Mouse (Mus musculus) intestine, embryonic 14.5 days (tissue): Measurements from ENCODE around the gene Fkbp10. TPM values are rescaled to one million over a fixed set of nuclear protein-coding genes. Genes with fewer than 3 reads are reported as not detected.

Experiments
- ATAC-seq: fragments of 200-750 bp; cut with Nextera tagmentation; replicated peaks from 2 replicates; pipeline ENCODE4 v1.8.0; 2017; ENCODE audit warnings: low read depth, moderate number of reproducible peaks, moderate TSS enrichment, moderate library complexity; ENCODE audit not compliant: low FRiP score, low TSS enrichment
- DNase-seq: peaks from one replicate; pipeline ENCODE4 v3.0.0-alpha.2; 2018; ENCODE audit warnings: low spot score
- H3K27ac ChIP-seq: fragments of 300-500 bp; sonication (generic); 2 replicates; pipeline ENCODE4 v1.5.1; 2014; ENCODE audit warnings: low read depth, mild to moderate bottlenecking, control low read depth
- H3K27me3 ChIP-seq: fragments of 300-500 bp; sonication (generic); replicated peaks from 2 replicates; pipeline ENCODE4 v1.6.1; 2014; ENCODE audit warnings: low read length, control low read depth; ENCODE audit not compliant: control insufficient read depth, insufficient read depth
- H3K36me3 ChIP-seq: fragments of 300-500 bp; sonication (generic); 2 replicates; pipeline ENCODE4 v1.6.1; 2014; ENCODE audit warnings: low read length, control low read depth; ENCODE audit not compliant: control insufficient read depth, insufficient read depth
- H3K4me1 ChIP-seq: fragments of 300-500 bp; sonication (generic); replicated peaks from 2 replicates; pipeline ENCODE4 v1.6.1; 2014; ENCODE audit warnings: low read length, control low read depth, mixed read lengths; ENCODE audit not compliant: control insufficient read depth, insufficient read depth
- H3K4me2 ChIP-seq: fragments of 300-500 bp; sonication (generic); 2 replicates; pipeline ENCODE4 v1.6.1; 2014; ENCODE audit warnings: low read length
- H3K4me3 ChIP-seq: fragments of 300-500 bp; sonication (generic); 2 replicates; pipeline ENCODE4 v1.5.1; 2014; ENCODE audit warnings: low read depth, low read length, control low read depth, mixed read lengths
- H3K9ac ChIP-seq: fragments of 300-500 bp; sonication (generic); 2 replicates; pipeline ENCODE4 v1.6.1; 2014; ENCODE audit warnings: mild to moderate bottlenecking, low read length
- H3K9me3 ChIP-seq: fragments of 300-500 bp; sonication (generic); 2 replicates; pipeline ENCODE4 v1.6.1; 2016; ENCODE audit warnings: low read length, control low read depth; ENCODE audit not compliant: control insufficient read depth
- WGBS: fragments of 180-500 bp; shearing (Covaris S2); extraction: QIAGEN DNeasy Blood & Tissue Kit; methylation state at CpG from one replicate; pipeline ENCODE4 v1.1.7; 2014; 5-methylcytosine and 5-hydroxymethylcytosine counted together
- polyA plus RNA-seq: library from polyadenylated mRNA; unstranded; fragments of >200 nt; fragmentation: Nextera tagmentation; extraction: Ambion mirVana; gene quantifications from 2 replicates; pipeline ENCODE4 v1.2.1, GENCODE M21; 2014

Fkbp10 gene
- polyA plus RNA-seq, 1 experiment from 2014 or later: 86.2 TPM

DNA sequence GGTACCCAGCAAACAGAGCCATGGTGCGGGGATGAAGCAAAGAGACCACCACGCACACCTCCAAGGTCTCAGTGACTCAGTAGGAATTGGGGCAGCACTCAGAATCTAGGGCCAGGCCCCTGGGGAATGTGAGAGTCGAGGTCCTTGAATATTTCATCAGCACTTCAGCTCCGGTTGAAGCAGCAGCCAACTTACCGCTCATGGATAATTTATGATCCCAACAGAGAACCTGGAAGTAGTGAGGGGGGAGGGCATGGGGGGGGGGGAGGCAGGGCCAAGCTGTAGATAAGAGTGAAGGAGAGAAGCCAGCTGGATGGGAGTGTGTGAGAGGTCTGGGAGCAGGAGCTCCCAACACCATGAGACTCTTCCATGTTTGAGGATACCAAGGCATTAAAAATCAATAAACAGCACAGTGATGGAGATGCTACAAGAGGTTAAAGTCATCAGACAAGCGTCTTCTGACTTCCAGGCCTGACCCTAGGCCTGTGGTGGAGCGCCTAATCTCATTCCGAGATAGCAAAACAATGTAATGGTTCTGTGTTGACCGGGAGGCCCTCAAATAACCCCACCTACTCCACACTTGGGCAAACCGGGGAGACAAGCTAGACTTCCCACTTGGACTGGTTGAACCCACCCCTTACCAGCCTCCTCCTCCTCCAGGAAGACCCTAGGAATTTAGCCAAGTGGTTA, 11.9 kb upstream of the Fkbp10 start:
- Histone ChIP-seq H3K4me1 (peaks cover 21% of the 10 kb centered on the region; the same call in 1 of the 2 replicates), H3K27ac (peak overlapping the region; percentile 27), H3K9me3 (no peaks in the 10 kb centered on the region), H3K4me3 (no peak overlapping the region), H3K36me3 (0 out of 2 replicates have a peak, but pooled peaks cover under 1% of the 10 kb centered on the region), H3K9ac (no peak overlapping the region), H3K4me2 (no peak overlapping the region), H3K27me3 (no peaks in the 10 kb centered on the region)
- no peak for DNase-seq
- ATAC-seq: no peak
- WGBS: 44% methylated on average over 10 of the region's 10 CpGs

DNA sequence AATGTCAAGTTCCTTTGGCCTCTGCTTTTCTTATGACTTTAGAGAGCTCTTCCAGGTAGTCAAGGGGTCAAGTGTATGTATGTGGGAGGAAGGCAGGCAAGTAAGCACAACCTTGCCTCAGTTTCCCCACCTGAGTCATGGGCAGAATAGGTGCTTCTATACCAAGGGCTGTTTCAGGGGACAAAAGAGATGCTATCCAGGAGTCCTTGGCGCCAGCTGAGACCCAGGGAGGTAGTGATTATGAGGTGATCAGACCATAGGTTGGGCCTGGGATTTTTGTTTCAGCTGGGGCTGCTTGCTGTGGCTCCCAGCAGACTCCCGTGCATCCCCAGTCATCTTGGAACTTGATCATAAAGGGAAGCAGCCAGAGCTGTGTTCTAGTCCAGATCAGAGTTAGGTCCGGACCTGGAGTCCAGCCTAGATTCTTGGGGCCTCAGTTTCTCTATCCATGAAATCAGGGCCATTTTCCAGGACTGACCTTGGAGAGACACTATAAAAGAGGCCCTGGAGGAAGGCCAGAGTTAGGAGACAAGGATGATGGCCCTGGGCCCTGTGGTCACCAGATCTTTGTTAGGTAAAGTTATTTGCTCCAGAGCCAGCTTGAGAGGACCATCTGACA, 10.9 kb upstream of the Fkbp10 start:
- DNase-seq (no peak), ATAC-seq (no peak)
- Histone ChIP-seq H3K27me3 (no peaks in the 10 kb centered on the region), H3K4me2 (no peak overlapping the region), H3K9me3 (no peaks in the 10 kb centered on the region), H3K4me3 (no peak overlapping the region), H3K27ac (no peak overlapping the region), H3K36me3 (peaks cover 9% of the 10 kb centered on the region; the same call in 1 of the 2 replicates), H3K9ac (no peak overlapping the region), H3K4me1 (peaks cover 18% of the 10 kb centered on the region; the same call in 1 of the 2 replicates)
- WGBS: 93% methylated on average over 3 of the region's 3 CpGs

DNA sequence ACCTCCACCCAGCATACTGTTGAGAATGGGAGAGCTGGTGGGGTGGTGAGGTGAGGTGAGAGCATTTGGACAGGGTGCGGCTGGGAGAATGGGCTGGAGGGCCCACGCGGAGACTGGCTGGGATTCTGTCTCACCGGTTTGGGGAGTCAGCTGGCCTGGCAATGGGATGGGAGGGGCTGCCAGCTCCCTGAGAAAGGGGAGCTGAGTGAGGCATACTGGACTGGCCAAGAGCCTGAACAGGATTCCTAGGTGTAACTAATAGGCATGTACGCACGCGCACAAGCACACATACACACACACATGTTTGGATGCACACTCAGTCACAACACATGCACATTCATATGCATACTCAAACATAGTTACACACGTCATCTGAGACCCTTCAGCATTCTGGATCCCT, 9.2 kb upstream of the Fkbp10 start:
- no peak overlapping the region for H3K4me3 ChIP-seq
- H3K9me3 ChIP-seq: no peaks in the 10 kb centered on the region
- 84% methylated on average over 8 of the region's 8 CpGs for WGBS
- DNase-seq: no peak
- H3K27ac ChIP-seq: no peak overlapping the region
- no peaks in the 10 kb centered on the region for H3K27me3 ChIP-seq
- peaks cover 22% of the 10 kb centered on the region for H3K4me1 ChIP-seq
- no peak overlapping the region for H3K4me2 ChIP-seq
- peaks cover 19% of the 10 kb centered on the region for H3K36me3 ChIP-seq
- H3K9ac ChIP-seq: no peak overlapping the region
- no peak for ATAC-seq

DNA sequence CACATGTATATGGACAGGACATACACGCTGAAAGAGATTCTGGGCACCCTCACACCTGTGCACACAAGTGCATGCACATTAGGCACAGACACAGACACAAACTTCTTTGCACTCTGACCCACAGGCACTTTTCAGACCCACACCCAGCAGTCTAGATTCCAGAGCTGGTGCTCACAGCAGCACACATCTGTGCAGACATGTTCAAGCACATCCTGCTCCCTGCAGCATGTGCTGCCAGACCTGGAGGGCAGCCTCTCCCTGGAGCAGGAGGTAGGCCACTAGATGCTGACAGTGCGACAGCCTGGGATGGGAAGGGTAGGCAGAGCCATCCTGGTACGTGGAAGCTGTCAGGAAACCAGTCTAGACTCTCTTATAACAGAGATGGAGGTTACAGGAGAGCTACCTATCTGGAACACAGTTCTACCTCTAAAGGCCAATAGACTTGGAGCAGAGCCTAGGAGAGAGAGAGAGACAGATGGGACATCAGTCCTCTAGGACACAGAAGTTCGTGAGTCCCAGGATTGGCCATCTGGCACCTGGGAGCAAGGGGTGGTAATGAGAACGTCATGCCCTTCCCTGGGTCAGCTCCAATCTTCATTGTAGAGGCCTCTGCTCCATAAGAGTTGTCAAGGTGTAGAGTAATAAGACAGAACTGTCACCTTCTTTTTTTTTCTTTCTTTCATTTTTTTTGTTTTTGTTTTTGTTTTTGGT, 8.3 kb upstream of the Fkbp10 start:
- H3K9ac ChIP-seq: no peak overlapping the region
- H3K36me3 ChIP-seq: peaks cover 19% of the 10 kb centered on the region
- no peak overlapping the region for H3K27ac ChIP-seq
- H3K4me3 ChIP-seq: no peak overlapping the region
- H3K27me3 ChIP-seq: no peaks in the 10 kb centered on the region
- H3K9me3 ChIP-seq: no peaks in the 10 kb centered on the region
- WGBS: 88% methylated on average over 5 of the region's 5 CpGs
- peaks cover 27% of the 10 kb centered on the region for H3K4me1 ChIP-seq
- ATAC-seq (no peak), DNase-seq (no peak)
- H3K4me2 ChIP-seq: no peak overlapping the region

DNA sequence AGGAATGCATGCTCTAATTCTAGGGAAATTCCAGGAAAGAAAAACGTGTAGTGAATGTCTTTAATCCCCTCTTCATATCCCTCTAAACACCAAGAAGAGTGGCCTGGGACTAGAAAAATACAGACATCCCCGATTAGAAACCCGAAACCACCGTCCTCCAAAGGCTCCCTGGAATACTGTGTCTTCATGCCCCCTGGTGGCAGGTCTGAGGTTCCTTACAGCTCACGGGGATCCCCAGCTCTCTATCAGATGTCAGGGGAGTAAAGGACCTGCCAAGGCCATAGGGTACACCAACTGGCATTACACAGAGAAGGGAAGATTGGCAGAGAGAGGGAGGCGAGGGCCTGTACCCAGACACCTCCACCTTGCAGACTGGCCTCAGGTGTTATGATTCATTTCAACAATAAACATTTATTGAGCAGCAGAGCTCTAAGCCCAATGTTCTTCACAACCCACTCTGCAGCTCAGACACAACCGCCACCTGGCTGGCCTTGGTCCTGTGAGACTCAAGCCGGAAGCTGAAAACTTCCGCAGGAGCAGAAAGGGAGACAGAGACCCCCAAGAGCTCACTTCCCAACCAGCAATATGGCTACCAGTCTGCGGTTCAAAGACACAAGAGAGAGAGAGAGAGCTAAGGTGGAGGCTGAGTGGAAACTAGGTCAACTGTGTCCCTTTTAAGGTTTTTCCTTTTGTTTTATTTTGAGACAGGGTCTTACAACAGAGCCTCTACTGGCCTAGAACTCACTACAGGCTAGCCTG, 7.2 kb upstream of the Fkbp10 start:
- Histone ChIP-seq H3K4me3 (no peak overlapping the region), H3K36me3 (peaks cover 19% of the 10 kb centered on the region), H3K9me3 (no peaks in the 10 kb centered on the region), H3K27me3 (no peaks in the 10 kb centered on the region), H3K9ac (no peak overlapping the region), H3K27ac (no peak overlapping the region), H3K4me2 (no peak overlapping the region), H3K4me1 (peaks cover 25% of the 10 kb centered on the region)
- 38% methylated on average over 10 of the region's 10 CpGs for WGBS
- DNase-seq (peak; percentile 86), ATAC-seq (no peak)

DNA sequence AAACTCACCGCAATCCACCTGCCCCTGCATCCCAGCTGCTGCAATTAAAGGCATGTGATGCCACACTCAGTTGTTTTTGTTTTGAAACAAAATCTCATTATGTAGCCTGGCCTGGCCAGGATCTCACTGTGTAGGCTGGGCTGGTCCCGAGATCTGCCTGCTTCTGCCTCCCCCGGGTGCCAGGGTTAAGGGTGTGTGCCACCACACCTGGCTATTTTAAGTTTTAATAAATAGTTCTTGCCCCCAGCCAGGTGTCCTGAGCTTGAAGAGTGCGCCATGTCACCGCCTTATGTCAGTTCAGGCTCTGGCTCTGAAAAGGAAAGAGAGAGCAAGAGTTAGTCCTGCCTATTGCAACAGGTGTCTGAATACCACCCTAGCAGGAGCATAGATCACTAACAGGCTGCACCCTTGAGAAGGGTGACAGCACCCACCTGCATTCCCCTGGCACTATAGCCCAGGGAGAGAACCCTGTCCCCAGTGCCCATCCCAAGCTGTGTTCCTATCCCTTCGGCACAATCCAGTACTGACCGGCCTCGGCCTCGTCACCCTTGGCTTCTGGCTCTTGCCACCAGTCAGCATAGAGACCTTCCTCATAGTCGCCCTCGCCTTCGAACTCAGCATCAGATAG, 6.5 kb upstream of the Fkbp10 start:
- Histone ChIP-seq H3K9ac (no peak overlapping the region), H3K4me3 (no peak overlapping the region), H3K4me2 (no peak overlapping the region), H3K36me3 (peaks cover 19% of the 10 kb centered on the region), H3K27ac (no peak overlapping the region), H3K9me3 (no peaks in the 10 kb centered on the region), H3K27me3 (no peaks in the 10 kb centered on the region), H3K4me1 (peaks cover 26% of the 10 kb centered on the region)
- no peak for DNase-seq
- WGBS: 91% methylated on average over 12 of the region's 12 CpGs
- no peak for ATAC-seq

DNA sequence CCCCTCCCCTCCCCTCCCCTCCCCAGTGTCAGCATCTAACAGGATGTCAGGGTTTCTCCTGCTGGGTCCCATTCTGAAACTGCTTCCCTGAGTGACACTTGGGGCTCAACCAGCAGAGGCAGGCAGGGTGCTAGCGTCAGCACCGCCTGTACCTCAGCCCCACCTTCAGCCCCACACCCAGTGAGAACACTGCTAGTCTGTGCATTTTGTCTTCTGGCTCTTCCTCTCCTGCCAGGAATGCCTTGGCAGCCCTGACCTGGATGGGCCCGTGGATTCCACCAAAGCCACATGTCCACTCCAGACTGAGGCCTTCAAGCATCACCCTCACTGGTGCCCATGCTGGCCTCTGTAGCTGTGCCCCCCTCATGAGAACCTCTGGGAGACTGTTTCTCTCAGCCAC, 5.8 kb upstream of the Fkbp10 start:
- no peak overlapping the region for H3K4me3 ChIP-seq
- H3K36me3 ChIP-seq: peaks cover 19% of the 10 kb centered on the region
- peaks cover 26% of the 10 kb centered on the region for H3K4me1 ChIP-seq
- no peak overlapping the region for H3K4me2 ChIP-seq
- no peak overlapping the region for H3K9ac ChIP-seq
- WGBS: 86% methylated on average over 3 of the region's 3 CpGs
- ATAC-seq (no peak), DNase-seq (no peak)
- no peak overlapping the region for H3K27ac ChIP-seq
- no peaks in the 10 kb centered on the region for H3K27me3 ChIP-seq
- no peaks in the 10 kb centered on the region for H3K9me3 ChIP-seq

DNA sequence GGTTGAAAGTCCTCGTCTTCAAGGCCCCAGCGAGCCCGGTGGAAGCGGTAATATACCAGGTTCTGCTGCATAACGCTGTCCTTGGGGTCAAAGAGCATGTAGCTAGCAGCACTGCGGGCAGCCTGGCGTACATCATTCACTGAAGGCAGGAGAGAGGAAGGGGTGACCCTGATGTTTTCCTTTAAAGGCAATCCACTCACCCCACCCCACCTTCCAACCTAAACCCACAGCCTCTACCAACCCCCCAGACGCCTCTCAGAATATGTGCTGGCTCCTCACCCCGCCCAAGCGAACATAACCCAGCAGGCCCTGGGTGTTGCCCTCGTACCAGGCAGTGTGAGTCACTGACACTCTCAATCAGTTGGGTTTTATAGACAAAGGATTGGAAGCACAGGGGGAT, 3.8 kb upstream of the Fkbp10 start:
- no peaks in the 10 kb centered on the region for H3K27me3 ChIP-seq
- WGBS: 33% methylated on average over 11 of the region's 11 CpGs
- peak overlapping the region; percentile 63 for H3K4me2 ChIP-seq
- DNase-seq: no peak
- no peaks in the 10 kb centered on the region for H3K9me3 ChIP-seq
- H3K27ac ChIP-seq: peak overlapping the region; percentile 47; the same call in 1 of the 2 replicates
- no peak overlapping the region for H3K4me3 ChIP-seq
- peak overlapping the region; percentile 20; the same call in 1 of the 2 replicates for H3K9ac ChIP-seq
- ATAC-seq: no peak
- H3K4me1 ChIP-seq: peaks cover 34% of the 10 kb centered on the region
- peaks cover 19% of the 10 kb centered on the region for H3K36me3 ChIP-seq
